Mouse (Mus musculus): ENCODE measurements around the gene Tcirg1.

- TF ChIP-seq CTCF (IDR thresholded peaks at IDR 0.05; ENCODE audit: borderline replicate concordance, insufficient read depth, low read depth, low read length) (no peak), POLR2A (IDR thresholded peaks at IDR 0.05; ENCODE audit: borderline replicate concordance, insufficient read depth, low read length) (no peak)
Observed at GRCm38 (mm10) chr19:3899618-3900017, 7.3 kb downstream of the Tcirg1 start.
